Mouse (Mus musculus) heart, adult 2 months (tissue): ENCODE measurements around the gene Large1.

Source experiments
- CTCF ChIP-seq: fragments of 200-600 bp; IDR thresholded peaks from 2 replicates; pipeline ENCODE4 v1.8.1; 2022; ENCODE audit warnings: antibody characterized with exemption, mild to moderate bottlenecking, moderate library complexity
- EP300 ChIP-seq: fragments of 200-500 bp; IDR thresholded peaks from 2 replicates; pipeline ENCODE4 v1.6.1; 2011; ENCODE audit warnings: low read depth, low read length, control low read depth; ENCODE audit not compliant: insufficient read depth
- POLR2A ChIP-seq: fragments of 200-500 bp; IDR thresholded peaks from 2 replicates; pipeline ENCODE4 v1.6.1; 2011; ENCODE audit warnings: mild to moderate bottlenecking, low read depth, low read length, control low read depth; ENCODE audit not compliant: insufficient read depth

DNA sequence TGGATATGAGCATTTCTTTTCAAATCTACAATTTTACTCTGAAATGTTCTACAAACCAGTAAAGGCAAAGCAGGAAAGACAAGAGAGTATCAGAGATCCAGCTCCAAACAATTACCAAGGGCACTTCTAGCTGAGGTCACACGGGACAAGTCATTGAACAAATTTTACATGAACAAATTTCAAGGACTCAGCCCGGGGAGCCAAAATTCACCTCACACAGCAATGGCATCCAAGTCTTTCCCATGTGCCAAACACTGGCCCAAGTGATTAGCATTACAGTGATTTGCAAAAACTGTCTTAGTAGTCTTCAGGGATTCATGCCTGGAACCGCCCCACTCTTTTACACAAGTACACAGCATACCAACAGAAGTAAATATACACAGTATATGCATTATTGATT, 126.5 kb downstream of the Large1 start:
- TF ChIP-seq EP300, result no peak
- no peak for TF ChIP-seq CTCF
- TF ChIP-seq POLR2A, result no peak
